Mouse (Mus musculus) lung, adult 2 months (tissue): ENCODE results near the gene Timp3.

ENCODE experiments used
- CTCF ChIP-seq: fragments of 200-500 bp; IDR thresholded peaks from 2 replicates; pipeline ENCODE4 v1.5.1; 2011; ENCODE audit warnings: mild to moderate bottlenecking, low read length, control low read depth; ENCODE audit not compliant: insufficient read depth
- POLR2A ChIP-seq: fragments of 200-500 bp; IDR thresholded peaks from 2 replicates; pipeline ENCODE4 v1.6.1; 2011; ENCODE audit warnings: low read depth, mild to moderate bottlenecking, control low read depth, low read length, borderline replicate concordance; ENCODE audit errors: extremely low read depth

DNA sequence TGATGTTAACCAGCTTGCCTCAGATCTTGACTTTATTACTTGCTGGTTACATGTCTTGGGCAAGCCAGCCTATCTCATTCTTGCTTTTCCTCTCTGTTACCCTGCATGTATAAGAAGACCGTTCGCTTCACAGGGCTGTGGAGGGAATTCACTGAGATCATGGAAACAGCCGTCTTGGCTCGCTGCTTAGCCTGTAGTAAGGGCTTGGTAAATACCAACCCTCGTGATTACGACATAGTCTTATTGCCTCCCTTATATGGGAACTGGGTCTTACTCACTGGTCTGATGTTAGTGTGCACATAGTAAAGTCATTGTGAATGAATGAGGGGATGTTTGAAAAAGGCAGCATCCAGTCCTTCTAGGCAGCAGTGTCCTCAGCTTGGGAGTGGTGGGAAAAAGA is 10.4 kb downstream of the Timp3 start:
- no peak for TF ChIP-seq CTCF
- no peak for TF ChIP-seq POLR2A
